Mouse (Mus musculus): ENCODE data around the gene 2410002F23Rik. TPM values are rescaled to one million over a fixed set of nuclear protein-coding genes. Genes with fewer than 3 reads are reported as not detected.

2410002F23Rik gene
- total and polyA plus RNA-seq, 2 experiments from 2014 or later, result 279 to 379 TPM

GRCm38 (mm10) chr7:44271309-44271708 is 24.8 kb downstream of the 2410002F23Rik start:
- peak; percentile 68 for DNase-seq (ENCODE audit: low spot score)
- no peak for TF ChIP-seq CTCF (IDR thresholded peaks at IDR 0.05)
- Histone ChIP-seq H3K27ac (ENCODE audit: low read depth, low read length) (no peak overlapping the region), H3K36me3 (ENCODE audit: insufficient read depth, low read length) (no peaks in the 10 kb centered on the region), H3K27me3 (ENCODE audit: insufficient read depth, low read length) (0 out of 2 replicates have a peak, but pooled peaks cover 4% of the 10 kb centered on the region), H3K4me1 (ENCODE audit: insufficient read depth, low read length) (no peaks in the 10 kb centered on the region), H3K9ac (replicated peaks; ENCODE audit: low read length, poor library complexity, severe bottlenecking) (no peak overlapping the region), H3K4me2 (ENCODE audit: low read depth, low read length, poor library complexity, severe bottlenecking) (no peak overlapping the region), H3K9me3 (ENCODE audit: low read length) (no peaks in the 10 kb centered on the region), H3K4me3 (ENCODE audit: low read depth, low read length) (no peak overlapping the region)
- WGBS, result 67% methylated on average over 2 of the region's 2 CpGs
- peak; percentile 53; the same call in 1 of the 2 replicates for ATAC-seq (ENCODE audit: low FRiP score)

GRCm38 (mm10) chr7:44272546-44272945 is 26.0 kb downstream of the 2410002F23Rik start:
- ATAC-seq (ENCODE audit: low FRiP score) (no peak), DNase-seq (ENCODE audit: low spot score) (no peak)
- Histone ChIP-seq H3K27me3 (ENCODE audit: insufficient read depth, low read length) (0 out of 2 replicates have a peak, but pooled peaks cover 4% of the 10 kb centered on the region), H3K9ac (replicated peaks; ENCODE audit: low read length, poor library complexity, severe bottlenecking) (no peak overlapping the region), H3K4me3 (ENCODE audit: low read depth, low read length) (no peak overlapping the region), H3K4me1 (ENCODE audit: insufficient read depth, low read length) (no peaks in the 10 kb centered on the region), H3K27ac (ENCODE audit: low read depth, low read length) (no peak overlapping the region), H3K9me3 (ENCODE audit: low read length) (no peaks in the 10 kb centered on the region), H3K4me2 (ENCODE audit: low read depth, low read length, poor library complexity, severe bottlenecking) (no peak overlapping the region), H3K36me3 (ENCODE audit: insufficient read depth, low read length) (no peaks in the 10 kb centered on the region)
- 92% methylated on average over 7 of the region's 7 CpGs for WGBS
- no peak for TF ChIP-seq CTCF (IDR thresholded peaks at IDR 0.05)

GRCm38 (mm10) chr7:44273446-44273845 is 26.9 kb downstream of the 2410002F23Rik start:
- WGBS, result 55% methylated on average over 7 of the region's 7 CpGs
- Histone ChIP-seq H3K4me2 (ENCODE audit: low read depth, low read length, poor library complexity, severe bottlenecking) (no peak overlapping the region), H3K9ac (replicated peaks; ENCODE audit: low read length, poor library complexity, severe bottlenecking) (0 out of 2 replicates have a peak overlapping the region, but pooled peaks have one; percentile 33), H3K4me1 (ENCODE audit: insufficient read depth, low read length) (no peaks in the 10 kb centered on the region), H3K36me3 (ENCODE audit: insufficient read depth, low read length) (no peaks in the 10 kb centered on the region), H3K27ac (ENCODE audit: low read depth, low read length) (no peak overlapping the region), H3K27me3 (ENCODE audit: insufficient read depth, low read length) (0 out of 2 replicates have a peak, but pooled peaks cover 4% of the 10 kb centered on the region), H3K4me3 (ENCODE audit: low read depth, low read length) (no peak overlapping the region), H3K9me3 (ENCODE audit: low read length) (no peaks in the 10 kb centered on the region)
- no peak for DNase-seq (ENCODE audit: low spot score)
- TF ChIP-seq CTCF (IDR thresholded peaks at IDR 0.05), result no peak
- no peak for ATAC-seq (ENCODE audit: low FRiP score)

GRCm38 (mm10) chr7:44274096-44274495 is 27.6 kb downstream of the 2410002F23Rik start:
- 51% methylated on average over 11 of the region's 11 CpGs for WGBS
- Histone ChIP-seq H3K4me3 (ENCODE audit: low read depth, low read length) (no peak overlapping the region), H3K9me3 (ENCODE audit: low read length) (no peaks in the 10 kb centered on the region), H3K27ac (ENCODE audit: low read depth, low read length) (no peak overlapping the region), H3K36me3 (ENCODE audit: insufficient read depth, low read length) (no peaks in the 10 kb centered on the region), H3K4me1 (ENCODE audit: insufficient read depth, low read length) (no peaks in the 10 kb centered on the region), H3K9ac (replicated peaks; ENCODE audit: low read length, poor library complexity, severe bottlenecking) (no peak overlapping the region), H3K27me3 (ENCODE audit: insufficient read depth, low read length) (0 out of 2 replicates have a peak, but pooled peaks cover 4% of the 10 kb centered on the region), H3K4me2 (ENCODE audit: low read depth, low read length, poor library complexity, severe bottlenecking) (no peak overlapping the region)
- no peak for ATAC-seq (ENCODE audit: low FRiP score)
- DNase-seq (ENCODE audit: low spot score), result no peak
- no peak for TF ChIP-seq CTCF (IDR thresholded peaks at IDR 0.05)

- H3K4me1 ChIP-seq (ENCODE audit: insufficient read depth, low read length), result no peaks in the 10 kb centered on the region
- H3K9ac ChIP-seq (replicated peaks; ENCODE audit: low read length, poor library complexity, severe bottlenecking), result no peak overlapping the region
- ATAC-seq (ENCODE audit: low FRiP score) (no peak), DNase-seq (ENCODE audit: low spot score) (no peak)
- TF ChIP-seq CTCF (IDR thresholded peaks at IDR 0.05), result 0 out of 2 replicates have a peak, but pooled peaks have one; percentile 8
- H3K36me3 ChIP-seq (ENCODE audit: insufficient read depth, low read length), result no peaks in the 10 kb centered on the region
- no peak overlapping the region for H3K4me2 ChIP-seq (ENCODE audit: low read depth, low read length, poor library complexity, severe bottlenecking)
- WGBS, result 78% methylated on average over 3 of the region's 3 CpGs
- no peak overlapping the region for H3K27ac ChIP-seq (ENCODE audit: low read depth, low read length)
- H3K27me3 ChIP-seq (ENCODE audit: insufficient read depth, low read length), result 0 out of 2 replicates have a peak, but pooled peaks cover 4% of the 10 kb centered on the region
- H3K4me3 ChIP-seq (ENCODE audit: low read depth, low read length), result no peak overlapping the region
- H3K9me3 ChIP-seq (ENCODE audit: low read length), result no peaks in the 10 kb centered on the region
These were observed 29.0 kb downstream of the 2410002F23Rik start for GRCm38 (mm10) chr7:44275546-44275945.

GRCm38 (mm10) chr7:44276461-44277249 is 30.1 kb downstream of the 2410002F23Rik start:
- no peak for TF ChIP-seq CTCF (IDR thresholded peaks at IDR 0.05)
- Histone ChIP-seq H3K27ac (ENCODE audit: low read depth, low read length) (no peak overlapping the region), H3K36me3 (ENCODE audit: insufficient read depth, low read length) (no peaks in the 10 kb centered on the region), H3K9ac (replicated peaks; ENCODE audit: low read length, poor library complexity, severe bottlenecking) (no peak overlapping the region), H3K9me3 (ENCODE audit: low read length) (no peaks in the 10 kb centered on the region), H3K4me2 (ENCODE audit: low read depth, low read length, poor library complexity, severe bottlenecking) (no peak overlapping the region), H3K4me1 (ENCODE audit: insufficient read depth, low read length) (no peaks in the 10 kb centered on the region), H3K27me3 (ENCODE audit: insufficient read depth, low read length) (0 out of 2 replicates have a peak, but pooled peaks cover 4% of the 10 kb centered on the region), H3K4me3 (ENCODE audit: low read depth, low read length) (no peak overlapping the region)
- no peak for DNase-seq (ENCODE audit: low spot score)
- no peak for ATAC-seq (ENCODE audit: low FRiP score)
- WGBS, result 62% methylated on average over 10 of the region's 10 CpGs

Measured in midbrain, postnatal 0 days (tissue).